Mouse (Mus musculus): ENCODE measurements around the gene Megf8.

DNA sequence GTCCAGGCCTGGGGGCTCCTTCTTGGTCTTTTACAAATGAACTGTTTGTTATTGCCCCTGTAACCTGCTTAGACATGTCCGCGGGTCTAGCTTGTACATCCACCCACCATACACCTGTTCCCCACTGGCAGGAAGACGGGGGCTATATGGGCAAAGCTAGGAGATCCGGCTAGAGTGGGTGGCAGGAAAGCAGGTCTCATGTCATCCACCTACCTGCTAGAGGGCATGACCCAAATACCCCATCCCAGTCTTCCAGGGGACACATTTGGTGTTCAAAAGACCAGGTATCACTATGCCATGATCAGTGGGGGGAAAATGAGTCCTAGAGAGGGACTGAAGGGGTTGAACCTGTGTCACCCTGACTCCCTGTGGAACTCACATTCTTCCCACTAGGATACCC, 39.6 kb upstream of the Megf8 start:
- no peak for TF ChIP-seq CTCF (IDR thresholded peaks at IDR 0.05; ENCODE audit: extremely low read depth, insufficient read length, insufficient replicate concordance, low read depth, low read length)
- TF ChIP-seq POLR2A (IDR thresholded peaks at IDR 0.05; ENCODE audit: low read depth, low read length): no peak

All from small intestine, adult 2 months (tissue).